Mouse (Mus musculus) forebrain, embryonic 10.5 days (tissue): Measurements from ENCODE around the gene Plk2. TPM values are rescaled to one million over a fixed set of nuclear protein-coding genes. Genes with fewer than 3 reads are reported as not detected.

Experiments
- polyA plus RNA-seq: library from polyadenylated mRNA; unstranded; fragments of >200 nt; fragmentation: Nextera tagmentation; extraction: Ambion mirVana; gene quantifications from 2 replicates; pipeline ENCODE4 v1.2.1, GENCODE M21; 2016

Gene Plk2
- polyA plus RNA-seq, 1 experiment from 2014 or later, result 44.6 TPM

Other genes with a start within 250 kb of the Plk2 start
- gene Rab3c, start 114.0 kb upstream of the Plk2 start, polyA plus RNA-seq, result 2.8 and 3.9 TPM in 2 replicates
- gene Gapt, start 37.8 kb upstream of the Plk2 start, polyA plus RNA-seq, result 0.14 and 0.17 TPM in 2 replicates